Mouse (Mus musculus) stomach, postnatal 0 days (tissue): ENCODE measurements around the gene Tbc1d23.

Experiments
- CTCF ChIP-seq: IDR thresholded peaks from 2 replicates; pipeline ENCODE4 v1.5.1; 2016; ENCODE audit warnings: antibody characterized with exemption, low read depth, mild to moderate bottlenecking, moderate library complexity
- EP300 ChIP-seq: optimal IDR thresholded peaks from 2 replicates; pipeline ENCODE3; 2016; ENCODE audit warnings: antibody characterized with exemption

GRCm38 (mm10) chr16:57215957-57216356, 15.3 kb downstream of the Tbc1d23 start:
- TF ChIP-seq CTCF (no peak), EP300 (no peak)
